In genomic region chr2:13558607-13559262, GRCm38 (mm10) we compare ENCODE assay signal across 8 mouse cellular contexts. TPM values are rescaled to one million over a fixed set of nuclear protein-coding genes. Genes with fewer than 3 reads are reported as not detected.
A peak's percentile ranks its signal among the peaks of the same experiment; 100 is the strongest.
DNase-seq lines count a peak whose midpoint lies in the region; ATAC-seq and TF ChIP-seq lines count a peak whose summit lies in the region.

No protein-coding gene starts in this region.

- 37% methylated on average over 5 of the region's 5 CpGs for WGBS in kidney, postnatal 0 days
- WGBS in kidney, embryonic 15.5 days = 36% methylated on average over 5 of the region's 5 CpGs
- 42% methylated on average over 5 of the region's 5 CpGs for WGBS in heart, embryonic 16.5 days

- H3K9ac ChIP-seq in kidney, postnatal 0 days (ENCODE audit: low read depth, low read length) = no peak overlapping the region
- no peak overlapping the region for H3K9ac ChIP-seq in kidney, embryonic 15.5 days
- H3K9ac ChIP-seq in MEL (ENCODE audit: control insufficient read depth, low read depth, low read length, poor library complexity, severe bottlenecking) = no peak overlapping the region
- no peak overlapping the region for H3K9ac ChIP-seq in heart, embryonic 16.5 days (ENCODE audit: low read length)

- TF ChIP-seq EP300 in MEL (IDR thresholded peaks at IDR 0.05; ENCODE audit: low read depth in 1 of 2, low read length in 2 of 2) = peak; percentile 65 to 88

- no peaks in the 10 kb centered on the region for H3K36me3 ChIP-seq in kidney, postnatal 0 days (ENCODE audit: insufficient read depth, low read length)
- no peaks in the 10 kb centered on the region for H3K36me3 ChIP-seq in kidney, embryonic 15.5 days
- H3K36me3 ChIP-seq in MEL (ENCODE audit: control insufficient read depth in 1 of 2, insufficient read depth in 2 of 2, low read length in 2 of 2) = peaks cover 0 to 10% of the 10 kb centered on the region in 2 experiments; a peak in 2 of 4 replicates
- H3K36me3 ChIP-seq in heart, embryonic 16.5 days (ENCODE audit: control insufficient read depth, insufficient read depth) = no peaks in the 10 kb centered on the region
- H3K36me3 ChIP-seq in megakaryocyte, embryonic 14.5 days (replicated peaks; ENCODE audit: low read length) = no peaks in the 10 kb centered on the region

- TF ChIP-seq POLR2A in MEL (IDR thresholded peaks at IDR 0.05; ENCODE audit: control insufficient read depth in 1 of 2, insufficient read depth in 1 of 2, low read depth in 1 of 2, low read length in 2 of 2, poor library complexity in 1 of 2) = no peak

- TF ChIP-seq RAD21 in MEL (IDR thresholded peaks at IDR 0.05; ENCODE audit: low read depth, low read length) = no peak

- no peaks in the 10 kb centered on the region for H3K27me3 ChIP-seq in kidney, postnatal 0 days (ENCODE audit: insufficient read depth, low read length)
- no peaks in the 10 kb centered on the region for H3K27me3 ChIP-seq in kidney, embryonic 15.5 days
- peaks cover 3 to 4% of the 10 kb centered on the region in 2 experiments for H3K27me3 ChIP-seq in MEL (ENCODE audit: control insufficient read depth in 1 of 2, insufficient read depth in 2 of 2, low read length in 2 of 2)
- no peaks in the 10 kb centered on the region for H3K27me3 ChIP-seq in heart, embryonic 16.5 days (ENCODE audit: control insufficient read depth, insufficient read depth, low read length)
- peaks cover 6% of the 10 kb centered on the region for H3K27me3 ChIP-seq in megakaryocyte, embryonic 14.5 days (replicated peaks)

- no peak overlapping the region for H3K4me3 ChIP-seq in kidney, postnatal 0 days (replicated peaks; ENCODE audit: low read depth, low read length)
- no peak overlapping the region for H3K4me3 ChIP-seq in kidney, embryonic 15.5 days (replicated peaks)
- H3K4me3 ChIP-seq in MEL (ENCODE audit: control insufficient read depth in 1 of 2, insufficient read depth in 1 of 2, low read depth in 2 of 2, low read length in 2 of 2) = no peak overlapping the region
- H3K4me3 ChIP-seq in heart, embryonic 16.5 days (ENCODE audit: low read length) = no peak overlapping the region
- peak overlapping the region; percentile 9 for H3K4me3 ChIP-seq in megakaryocyte, embryonic 14.5 days (replicated peaks)

- H3K9me3 ChIP-seq in kidney, postnatal 0 days (replicated peaks; ENCODE audit: low read length) = no peaks in the 10 kb centered on the region
- no peaks in the 10 kb centered on the region for H3K9me3 ChIP-seq in kidney, embryonic 15.5 days (replicated peaks)
- H3K9me3 ChIP-seq in MEL (replicated peaks; ENCODE audit: insufficient read depth, low read length) = no peaks in the 10 kb centered on the region
- H3K9me3 ChIP-seq in heart, embryonic 16.5 days (replicated peaks; ENCODE audit: control insufficient read depth, low read length) = no peaks in the 10 kb centered on the region
- no peaks in the 10 kb centered on the region for H3K9me3 ChIP-seq in megakaryocyte, embryonic 14.5 days

- no peak for TF ChIP-seq CTCF in kidney, postnatal 0 days (IDR thresholded peaks at IDR 0.05; ENCODE audit: low read depth)
- TF ChIP-seq CTCF in MEL (IDR thresholded peaks at IDR 0.05 in 2 of 3, conservative IDR thresholded peaks at IDR 0.05 in 1 of 3; ENCODE audit: control insufficient read depth in 1 of 3, insufficient read depth in 1 of 3, low read depth in 2 of 3, low read length in 3 of 3, poor library complexity in 1 of 3, severe bottlenecking in 1 of 3) = no peak

- ATAC-seq in kidney, postnatal 0 days (replicated peaks; ENCODE audit: low FRiP score, low read depth) = no peak; the same call in 1 of the 2 replicates
- no peak for ATAC-seq in kidney, embryonic 15.5 days (replicated peaks; ENCODE audit: low FRiP score)
- peak; percentile 74 for ATAC-seq in heart, embryonic 16.5 days (replicated peaks; ENCODE audit: extremely low read depth, insufficient read depth, low FRiP score)

- H3K4me2 ChIP-seq in kidney, postnatal 0 days (ENCODE audit: low read length) = no peak overlapping the region
- no peak overlapping the region for H3K4me2 ChIP-seq in kidney, embryonic 15.5 days
- no peak overlapping the region for H3K4me2 ChIP-seq in heart, embryonic 16.5 days (ENCODE audit: low read depth, low read length)

- peak; percentile 27 for DNase-seq in kidney, postnatal 0 days (ENCODE audit: low spot score)
- DNase-seq in MEL (ENCODE audit: low read depth, low spot score) = peak; percentile 90
- DNase-seq in thymus, postnatal 4 days = no peak
- no peak for DNase-seq in kidney, postnatal 10 days
- DNase-seq in frontal cortex, postnatal 36 days (ENCODE audit: low spot score in 2 of 2) = no peak

- no peaks in the 10 kb centered on the region for H3K79me2 ChIP-seq in MEL (ENCODE audit: control insufficient read depth, insufficient read depth, low read length, poor library complexity)

- no peaks in the 10 kb centered on the region for H3K4me1 ChIP-seq in kidney, postnatal 0 days (replicated peaks; ENCODE audit: insufficient read depth, low read length)
- 0 out of 2 replicates have a peak, but pooled peaks cover 2% of the 10 kb centered on the region for H3K4me1 ChIP-seq in kidney, embryonic 15.5 days
- H3K4me1 ChIP-seq in MEL (ENCODE audit: control insufficient read depth in 1 of 2, insufficient read depth in 2 of 2, low read length in 2 of 2) = peaks cover 0 to 7% of the 10 kb centered on the region in 2 experiments; a peak in 2 of 4 replicates
- peaks cover 16% of the 10 kb centered on the region for H3K4me1 ChIP-seq in heart, embryonic 16.5 days (ENCODE audit: control insufficient read depth, insufficient read depth, low read length)
- peaks cover 43% of the 10 kb centered on the region for H3K4me1 ChIP-seq in megakaryocyte, embryonic 14.5 days

- H3K27ac ChIP-seq in kidney, postnatal 0 days = no peak overlapping the region
- H3K27ac ChIP-seq in kidney, embryonic 15.5 days = no peak overlapping the region
- no peak overlapping the region for H3K27ac ChIP-seq in MEL (ENCODE audit: control insufficient read depth, low read depth, low read length)
- H3K27ac ChIP-seq in heart, embryonic 16.5 days (ENCODE audit: low read length) = peak overlapping the region; percentile 59

TF ChIP-seq in MEL, 35 proteins besides CTCF, POLR2A, EP300 and RAD21:
- TF ChIP-seq SIN3A (IDR thresholded peaks at IDR 0.05; ENCODE audit: low read length) (peak; percentile 82), BHLHE40 (IDR thresholded peaks at IDR 0.05; ENCODE audit: borderline replicate concordance, low read depth, low read length) (no peak), MYC (IDR thresholded peaks at IDR 0.05; ENCODE audit: low read depth, low read length) (no peak), JUND (IDR thresholded peaks at IDR 0.05; ENCODE audit: low read depth, low read length) (peak; percentile 95), ETS1 (IDR thresholded peaks at IDR 0.05; ENCODE audit: low read depth, low read length) (peak; percentile 71; the same call in 1 of the 2 replicates), RCOR1 (IDR thresholded peaks at IDR 0.05; ENCODE audit: low read depth, low read length) (peak; percentile 67; the same call in 1 of the 2 replicates), MEF2A (IDR thresholded peaks at IDR 0.05; ENCODE audit: extremely low read depth, insufficient replicate concordance, low read depth, low read length, poor library complexity, severe bottlenecking) (no peak), MAZ (IDR thresholded peaks at IDR 0.05; ENCODE audit: low read depth, low read length) (no peak), GABPA (IDR thresholded peaks at IDR 0.05; ENCODE audit: low read depth, low read length) (no peak), SMC3 (IDR thresholded peaks at IDR 0.05; ENCODE audit: low read depth, low read length) (no peak), GATA1 (IDR thresholded peaks at IDR 0.05; ENCODE audit: low read depth, low read length) (peak; percentile 63), TAL1 (IDR thresholded peaks at IDR 0.05; ENCODE audit: low read length) (0 out of 2 replicates have a peak, but pooled peaks have one; percentile 15), CHD1 (IDR thresholded peaks at IDR 0.05; ENCODE audit: low read depth, low read length) (no peak)
TF ChIP-seq in MEL: peak in this region for 6.

RNA-seq across cellular contexts. Expression of gene Trdmt1, which starts 14.3 kb away (rescaled TPM):
- polyA plus RNA-seq in kidney, postnatal 0 days (2015; fragmentation: Nextera tagmentation; extraction: Ambion mirVana) = 12.6 and 14.0 TPM in 2 replicates
- 13.4 and 13.9 TPM in 2 replicates for polyA plus RNA-seq in kidney, embryonic 15.5 days (2015; fragmentation: Nextera tagmentation; extraction: Ambion mirVana)
- total RNA-seq in MEL (2012; rRNA removed) = 9.2 and 11.6 TPM in 2 replicates
- polyA plus RNA-seq in MEL (2012; ENCODE audit: insufficient read depth in 1 of 2, insufficient read length in 2 of 2, low read depth in 1 of 2, low replicate concordance in 2 of 2, missing spikeins in 1 of 2) = 1 to 10 TPM in 1 of 2 experiments, not detected in 1; 8.6 TPM
- 10.4 and 11.2 TPM in 2 replicates for polyA plus RNA-seq in heart, embryonic 16.5 days (2015; fragmentation: Nextera tagmentation; extraction: Ambion mirVana)
- polyA plus RNA-seq in megakaryocyte, embryonic 14.5 days (2012; ENCODE audit: insufficient read depth, low replicate concordance) = 0.82 TPM in 1 of 2 replicates, not detected in the other

RNA-seq across cellular contexts. Expression of gene Vim, which starts 15.0 kb away (rescaled TPM):
- 414 and 447 TPM in 2 replicates for polyA plus RNA-seq in kidney, postnatal 0 days (2015; fragmentation: Nextera tagmentation; extraction: Ambion mirVana)
- polyA plus RNA-seq in kidney, embryonic 15.5 days (2015; fragmentation: Nextera tagmentation; extraction: Ambion mirVana) = 484 and 516 TPM in 2 replicates
- total RNA-seq in MEL (2012; rRNA removed) = 58.0 and 188 TPM in 2 replicates
- polyA plus RNA-seq in MEL (2012; ENCODE audit: insufficient read depth in 1 of 2, insufficient read length in 2 of 2, low read depth in 1 of 2, low replicate concordance in 2 of 2, missing spikeins in 1 of 2) = 100 to 1,000 TPM; 257 to 580 TPM
- 820 and 887 TPM in 2 replicates for polyA plus RNA-seq in heart, embryonic 16.5 days (2015; fragmentation: Nextera tagmentation; extraction: Ambion mirVana)
- 168 and 727 TPM in 2 replicates for polyA plus RNA-seq in megakaryocyte, embryonic 14.5 days (2012; ENCODE audit: insufficient read depth, low replicate concordance)

Comparison
In these comparisons a context has a peak if more than half of its experiments do, and no peak if none do; other contexts are left out.
1. DNase-seq: peak in kidney, postnatal 0 days (single experiment) and MEL (single experiment); none in thymus, postnatal 4 days (single experiment), kidney, postnatal 10 days (single experiment) and frontal cortex, postnatal 36 days (0 of 2).